Mouse (Mus musculus) embryonic facial prominence, embryonic 11.5 days (tissue): ENCODE measurements around the gene Zfp966. TPM values are rescaled to one million over a fixed set of nuclear protein-coding genes. Genes with fewer than 3 reads are reported as not detected.
"Not testable (repeated sequence)": the region's sequence is repeated elsewhere in the genome, so short reads cannot be mapped to it uniquely, and the experiment has no call there.

ENCODE experiments used
- ATAC-seq: fragments of 200-750 bp; cut with Nextera tagmentation; replicated peaks from 2 replicates; pipeline ENCODE4 v1.8.0; 2017; ENCODE audit warnings: low read depth; ENCODE audit not compliant: insufficient number of reproducible peaks, low FRiP score, low TSS enrichment
- DNase-seq: peaks from one replicate; pipeline ENCODE4 v3.0.0-alpha.2; 2015; ENCODE audit warnings: low spot score
- H3K27ac ChIP-seq: fragments of 300-500 bp; sonication (generic); replicated peaks from 2 replicates; pipeline ENCODE4 v1.5.1; 2014; ENCODE audit warnings: mild to moderate bottlenecking, low read depth, low read length, control low read depth
- H3K27me3 ChIP-seq: fragments of 300-500 bp; sonication (generic); 2 replicates; pipeline ENCODE4 v1.6.1; 2014; ENCODE audit warnings: mild to moderate bottlenecking, low read length, moderate library complexity, mixed read lengths; ENCODE audit not compliant: control insufficient read depth, insufficient read depth
- H3K36me3 ChIP-seq: fragments of 300-500 bp; sonication (generic); replicated peaks from 2 replicates; pipeline ENCODE4 v1.6.1; 2014; ENCODE audit warnings: low read depth, mild to moderate bottlenecking, low read length, moderate library complexity, mixed read lengths; ENCODE audit not compliant: control insufficient read depth, insufficient read depth
- H3K4me1 ChIP-seq: fragments of 300-500 bp; sonication (generic); 2 replicates; pipeline ENCODE4 v1.6.1; 2014; ENCODE audit warnings: low read length, mixed read lengths; ENCODE audit not compliant: control insufficient read depth, insufficient read depth
- H3K4me2 ChIP-seq: fragments of 300-500 bp; sonication (generic); 2 replicates; pipeline ENCODE4 v1.6.1; 2014; ENCODE audit warnings: low read depth, mild to moderate bottlenecking, control low read depth, low read length, moderate library complexity
- H3K4me3 ChIP-seq: fragments of 300-500 bp; sonication (generic); 2 replicates; pipeline ENCODE4 v1.5.1; 2014; ENCODE audit warnings: low read depth, low read length, control low read depth
- H3K9ac ChIP-seq: fragments of 300-500 bp; sonication (generic); replicated peaks from 2 replicates; pipeline ENCODE4 v1.6.1; 2014; ENCODE audit warnings: mild to moderate bottlenecking, control low read depth, low read length
- H3K9me3 ChIP-seq: fragments of 300-500 bp; sonication (generic); replicated peaks from 2 replicates; pipeline ENCODE4 v1.6.1; 2016; ENCODE audit warnings: mild to moderate bottlenecking, low read length, inconsistent platforms, mixed read lengths; ENCODE audit not compliant: control insufficient read depth
- WGBS: fragments of 180-500 bp; shearing (Covaris S2); extraction: QIAGEN DNeasy Blood & Tissue Kit; methylation state at CpG from one replicate; pipeline ENCODE4 v1.1.7; 2014; 5-methylcytosine and 5-hydroxymethylcytosine counted together
- polyA plus RNA-seq: library from polyadenylated mRNA; unstranded; fragments of >200 nt; fragmentation: Nextera tagmentation; extraction: Ambion mirVana; gene quantifications from 2 replicates; pipeline ENCODE4 v1.2.1, GENCODE M21; 2014

Zfp966 gene
- polyA plus RNA-seq = 4.2 and 5.1 TPM in 2 replicates

DNA sequence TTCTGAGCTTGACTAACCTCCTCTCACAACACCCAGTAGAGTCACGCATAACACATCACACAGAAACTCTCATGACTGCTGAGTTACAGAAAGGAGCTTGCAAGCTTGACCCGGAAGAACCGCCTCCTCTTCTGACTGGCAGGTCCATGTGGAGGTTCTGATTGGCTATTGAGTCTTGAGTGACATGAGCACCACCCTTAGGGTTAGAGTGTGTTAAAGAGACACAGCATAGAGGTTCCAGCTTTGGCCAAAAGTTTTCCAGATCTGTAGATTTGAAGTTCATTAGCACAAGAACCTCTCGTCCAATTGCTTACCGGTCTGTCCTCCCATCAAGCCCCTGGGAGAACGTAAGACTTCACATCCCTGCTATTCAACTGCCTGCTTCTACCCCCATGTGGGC, at the start of gene Zfp966:
Gene Zfp966 (minus strand): TSS at position 101 of the 400 bp plus-strand sequence.
- not testable (repeated sequence) for H3K4me1 ChIP-seq, H3K27ac ChIP-seq, H3K36me3 ChIP-seq, DNase-seq, ATAC-seq, H3K4me2 ChIP-seq, H3K4me3 ChIP-seq, H3K27me3 ChIP-seq, H3K9me3 ChIP-seq, H3K9ac ChIP-seq
- WGBS = no CpG with 5 or more reads among the region's 6 CpGs

DNA sequence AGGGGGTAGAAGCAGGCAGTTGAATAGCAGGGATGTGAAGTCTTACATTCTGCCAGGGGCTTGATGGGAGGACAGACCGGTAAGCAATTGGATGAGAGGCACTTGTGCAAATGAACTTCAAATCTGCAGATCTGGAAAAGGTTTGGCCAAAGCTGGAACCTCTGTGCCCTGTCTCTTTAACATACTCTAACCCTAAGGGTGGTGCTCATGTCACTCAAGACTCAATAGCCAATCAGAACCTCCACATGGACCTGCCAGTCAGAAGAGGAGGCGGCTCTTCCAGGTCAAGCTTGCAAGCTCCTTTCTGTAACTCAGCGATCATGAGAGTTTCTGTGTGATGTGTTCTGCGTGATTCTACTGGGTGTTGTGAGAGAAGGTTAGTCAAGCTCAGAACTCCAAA, 34.1 kb upstream of the Zfp966 start, which contains the start of gene Gm2026:
Gene Gm2026 (plus strand): TSS at position 301 of the 400 bp plus-strand sequence.
- ATAC-seq, H3K27me3 ChIP-seq, H3K4me1 ChIP-seq, H3K4me3 ChIP-seq, H3K36me3 ChIP-seq, H3K27ac ChIP-seq, H3K9me3 ChIP-seq, H3K4me2 ChIP-seq, DNase-seq, H3K9ac ChIP-seq: not testable (repeated sequence)
- no CpG with 5 or more reads among the region's 4 CpGs for WGBS

DNA sequence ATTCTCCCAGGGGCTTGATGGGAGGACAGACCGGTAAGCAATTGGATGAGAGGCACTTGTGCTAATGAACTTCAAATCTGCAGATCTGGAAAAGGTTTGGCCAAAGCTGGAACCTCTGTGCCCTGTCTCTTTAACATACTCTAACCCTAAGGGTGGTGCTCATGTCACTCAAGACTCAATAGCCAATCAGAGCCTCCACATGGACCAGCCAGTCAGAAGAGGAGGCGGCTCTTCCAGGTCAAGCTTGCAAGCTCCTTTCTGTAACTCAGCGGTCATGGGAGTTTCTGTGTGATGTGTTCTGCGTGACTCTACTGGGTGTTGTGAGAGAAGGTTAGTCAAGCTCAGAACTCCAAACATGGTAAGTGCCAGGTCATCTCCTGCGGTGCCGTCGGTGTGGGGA, 61.9 kb downstream of the Zfp966 start, which contains the start of gene Gm6710:
Gene Gm6710 (plus strand): TSS at position 196 of the 400 bp plus-strand sequence.
- WGBS = no CpG with 5 or more reads among the region's 7 CpGs
- not testable (repeated sequence) for H3K4me2 ChIP-seq, H3K36me3 ChIP-seq, ATAC-seq, H3K4me1 ChIP-seq, H3K9ac ChIP-seq, H3K9me3 ChIP-seq, DNase-seq, H3K27me3 ChIP-seq, H3K27ac ChIP-seq, H3K4me3 ChIP-seq

Other genes starting within 250 kb of the Zfp966 start
- 11.0 and 17.0 TPM in 2 replicates for gene Zfp969, start 227.5 kb downstream of the Zfp966 start, polyA plus RNA-seq
- gene Gm2007, start 189.6 kb downstream of the Zfp966 start, polyA plus RNA-seq = not detected in 2 replicates
- 1.8 TPM in 1 of 2 replicates, not detected in the other for gene Gm14288, start 130.0 kb downstream of the Zfp966 start, polyA plus RNA-seq
- gene Gm6710, start 61.9 kb downstream of the Zfp966 start, polyA plus RNA-seq = 29.8 and 30.6 TPM in 2 replicates
- gene Gm2026, start 34.2 kb upstream of the Zfp966 start, polyA plus RNA-seq = 34.9 and 39.0 TPM in 2 replicates
- 2.4 TPM in 1 of 2 replicates, not detected in the other for gene Gm2004, start 218.7 kb upstream of the Zfp966 start, polyA plus RNA-seq